Mouse (Mus musculus): ENCODE results near the gene Sp4. TPM values are rescaled to one million over a fixed set of nuclear protein-coding genes. Genes with fewer than 3 reads are reported as not detected.

The Sp4 gene
- total and polyA plus RNA-seq, 3 experiments = 21.4 to 35.4 (median 33.9) TPM

DNA sequence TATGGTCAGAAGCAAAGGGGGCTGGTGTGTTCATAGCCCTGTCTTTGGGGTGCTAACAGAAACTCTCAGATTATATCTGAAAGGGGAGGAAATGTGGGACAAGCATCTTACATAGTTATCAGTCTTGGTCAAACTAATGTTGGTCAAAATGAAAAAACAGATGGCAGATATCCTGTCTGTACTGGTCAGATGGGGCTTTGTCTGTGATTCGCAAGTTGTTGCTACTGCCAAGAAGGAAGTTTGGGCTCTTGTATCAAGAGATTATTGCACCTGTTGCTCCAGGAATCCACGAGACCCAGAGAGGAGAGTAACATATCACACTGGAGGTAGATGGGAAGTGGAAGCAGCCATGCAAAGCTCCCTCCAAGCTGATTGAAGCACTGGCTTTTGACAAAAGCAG lies 37.9 kb upstream of the Sp4 start (continued):
- TF ChIP-seq E2F4 (IDR thresholded peaks at IDR 0.05; ENCODE audit: borderline replicate concordance, low read depth, low read length) (no peak), ETS1 (IDR thresholded peaks at IDR 0.05; ENCODE audit: low read depth, low read length) (0 out of 2 replicates have a peak, but pooled peaks have one; percentile 61), POLR2AphosphoS5 (IDR thresholded peaks at IDR 0.05; ENCODE audit: borderline replicate concordance, low read depth, low read length) (no peak), MYB (IDR thresholded peaks at IDR 0.05; ENCODE audit: low read depth, low read length) (no peak), TBP (IDR thresholded peaks at IDR 0.05; ENCODE audit: low read depth, low read length) (no peak), ZC3H11A (IDR thresholded peaks at IDR 0.05; ENCODE audit: low read depth, low read length) (no peak), CHD1 (IDR thresholded peaks at IDR 0.05; ENCODE audit: low read depth, low read length) (no peak), ZMIZ1 (IDR thresholded peaks at IDR 0.05; ENCODE audit: low read depth, low read length) (no peak), MYC (IDR thresholded peaks at IDR 0.05; ENCODE audit: low read depth, low read length) (no peak), MXI1 (IDR thresholded peaks at IDR 0.05; ENCODE audit: low read depth, low read length) (no peak; the same call in 1 of the 2 replicates), ZNF384 (IDR thresholded peaks at IDR 0.05; ENCODE audit: low read depth, low read length) (0 out of 2 replicates have a peak, but pooled peaks have one; percentile 20), MAFK (IDR thresholded peaks at IDR 0.05; ENCODE audit: borderline replicate concordance, low read depth, low read length) (no peak), RAD21 (IDR thresholded peaks at IDR 0.05; ENCODE audit: low read depth, low read length) (no peak), SMC3 (IDR thresholded peaks at IDR 0.05; ENCODE audit: low read depth, low read length) (no peak), RCOR1 (IDR thresholded peaks at IDR 0.05; ENCODE audit: low read depth, low read length) (peak; percentile 82), CTCF (IDR thresholded peaks at IDR 0.05 in 2 of 3, conservative IDR thresholded peaks at IDR 0.05 in 1 of 3; ENCODE audit: control insufficient read depth in 1 of 3, insufficient read depth in 1 of 3, low read depth in 2 of 3, low read length in 3 of 3, poor library complexity in 1 of 3, severe bottlenecking in 1 of 3) (no peak), ZKSCAN1 (IDR thresholded peaks at IDR 0.05; ENCODE audit: low read depth, low read length) (no peak), MAZ (IDR thresholded peaks at IDR 0.05; ENCODE audit: low read depth, low read length) (no peak), USF1 (IDR thresholded peaks at IDR 0.05; ENCODE audit: low read depth, low read length) (no peak), NRF1 (IDR thresholded peaks at IDR 0.05; ENCODE audit: insufficient read depth, low read depth, low read length, poor library complexity, severe bottlenecking) (no peak)

DNA sequence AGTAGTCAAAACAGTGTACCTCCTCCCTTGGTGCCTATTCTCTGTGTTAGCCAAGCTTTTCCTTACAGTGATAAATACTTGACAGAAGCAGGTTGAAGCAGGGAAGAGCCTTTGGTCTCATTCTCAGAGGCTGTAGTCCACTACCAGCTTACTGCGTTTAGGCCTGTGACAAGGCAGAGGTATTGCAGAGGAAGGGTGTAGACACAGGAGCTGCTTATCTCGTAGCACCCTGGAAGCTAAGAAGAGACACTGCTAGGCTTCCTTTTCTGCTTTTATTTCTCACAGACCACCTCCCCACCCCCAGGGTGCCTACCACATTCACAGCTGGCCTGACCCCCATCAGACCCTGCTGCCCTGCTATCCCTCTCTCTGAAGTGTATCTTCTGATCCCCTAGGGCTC lies 37.0 kb upstream of the Sp4 start:
- no peaks in the 10 kb centered on the region for H3K9me3 ChIP-seq (replicated peaks; ENCODE audit: insufficient read depth, low read length)

More for the DNA sequence above, 37.0 kb upstream of the Sp4 start:
- no peaks in the 10 kb centered on the region for H3K79me2 ChIP-seq (ENCODE audit: control insufficient read depth, insufficient read depth, low read length, poor library complexity)
- TF ChIP-seq TBP (IDR thresholded peaks at IDR 0.05; ENCODE audit: low read depth, low read length) = peak; percentile 63; the same call in 1 of the 2 replicates
- TF ChIP-seq CHD2 (IDR thresholded peaks at IDR 0.05; ENCODE audit: low read length) = 0 out of 2 replicates have a peak, but pooled peaks have one; percentile 26
- peak; percentile 91 for TF ChIP-seq GATA1 (IDR thresholded peaks at IDR 0.05; ENCODE audit: low read depth, low read length)
- no peak for TF ChIP-seq GABPA (IDR thresholded peaks at IDR 0.05; ENCODE audit: low read depth, low read length)
- peak; percentile 62; the same call in 1 of the 2 replicates for TF ChIP-seq TCF12 (IDR thresholded peaks at IDR 0.05; ENCODE audit: low read depth, low read length)
- peak; percentile 79 to 90 for TF ChIP-seq EP300 (IDR thresholded peaks at IDR 0.05; ENCODE audit: low read depth in 1 of 2, low read length in 2 of 2)
- TF ChIP-seq SIN3A (IDR thresholded peaks at IDR 0.05; ENCODE audit: low read length) = peak; percentile 40
- TF ChIP-seq MAZ (IDR thresholded peaks at IDR 0.05; ENCODE audit: low read depth, low read length) = no peak
- 0 out of 2 replicates have a peak, but pooled peaks have one; percentile 34 for TF ChIP-seq HCFC1 (IDR thresholded peaks at IDR 0.05; ENCODE audit: low read depth, low read length)
- no peak for TF ChIP-seq TAL1 (IDR thresholded peaks at IDR 0.05; ENCODE audit: low read length)
- TF ChIP-seq SMC3 (IDR thresholded peaks at IDR 0.05; ENCODE audit: low read depth, low read length) = peak; percentile 18; the same call in 1 of the 2 replicates
- peak; percentile 63; the same call in 1 of the 2 replicates for TF ChIP-seq RCOR1 (IDR thresholded peaks at IDR 0.05; ENCODE audit: low read depth, low read length)
- peak; percentile 59; the same call in 1 of the 2 replicates for TF ChIP-seq ETS1 (IDR thresholded peaks at IDR 0.05; ENCODE audit: low read depth, low read length)
- DNase-seq (ENCODE audit: low read depth, low spot score) = peak; percentile 89
- H3K9ac ChIP-seq (ENCODE audit: control insufficient read depth, low read depth, low read length, poor library complexity, severe bottlenecking) = peak overlapping the region; percentile 54
- H3K36me3 ChIP-seq (ENCODE audit: control insufficient read depth in 1 of 2, insufficient read depth in 2 of 2, low read length in 2 of 2) = peaks cover 0 to 20% of the 10 kb centered on the region in 2 experiments; a peak in 2 of 4 replicates
- H3K27ac ChIP-seq (ENCODE audit: control insufficient read depth, low read depth, low read length) = peak overlapping the region; percentile 59
- H3K27me3 ChIP-seq (ENCODE audit: control insufficient read depth in 1 of 2, insufficient read depth in 2 of 2, low read length in 2 of 2) = no peaks in the 10 kb centered on the region
- H3K4me3 ChIP-seq (ENCODE audit: control insufficient read depth in 1 of 2, insufficient read depth in 1 of 2, low read depth in 2 of 2, low read length in 2 of 2) = no peak overlapping the region
- peaks cover 14% of the 10 kb centered on the region in 2 experiments for H3K4me1 ChIP-seq (ENCODE audit: control insufficient read depth in 1 of 2, insufficient read depth in 2 of 2, low read length in 2 of 2)

Data from MEL (cell line).